Mouse (Mus musculus): ENCODE measurements around the gene Gng7.
A peak's percentile ranks its signal among the peaks of the same experiment; 100 is the strongest.

Gng7 gene

GRCm38 (mm10) chr10:80970159-80970558, 44.6 kb downstream of the Gng7 start:
- peak in 1 of 2 experiments; percentile 51 for DNase-seq (ENCODE audit: inconsistent age in 2 of 2, low spot score in 1 of 2)

DNA sequence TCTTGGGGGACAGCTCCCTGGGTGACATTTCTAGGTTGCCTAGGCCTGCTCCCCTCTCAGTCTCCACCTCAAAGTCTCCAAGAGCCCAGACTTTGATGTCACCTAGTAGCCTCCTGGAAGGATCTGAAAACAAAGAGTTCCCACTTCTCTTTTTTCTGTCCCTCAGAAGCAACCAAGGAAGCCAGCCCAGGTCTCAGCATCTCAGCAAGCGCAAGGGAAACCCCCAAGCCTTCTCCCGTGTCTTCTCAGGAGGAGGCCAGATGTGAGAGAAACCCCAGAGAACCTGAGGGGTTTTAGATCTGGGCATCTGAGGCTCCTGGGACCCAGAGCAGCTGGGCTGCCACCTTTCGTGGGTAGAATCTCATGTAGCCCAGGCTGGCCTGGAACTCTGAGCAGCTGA, 45.4 kb downstream of the Gng7 start:
- DNase-seq (ENCODE audit: inconsistent age in 2 of 2, low spot score in 1 of 2): no peak

DNA sequence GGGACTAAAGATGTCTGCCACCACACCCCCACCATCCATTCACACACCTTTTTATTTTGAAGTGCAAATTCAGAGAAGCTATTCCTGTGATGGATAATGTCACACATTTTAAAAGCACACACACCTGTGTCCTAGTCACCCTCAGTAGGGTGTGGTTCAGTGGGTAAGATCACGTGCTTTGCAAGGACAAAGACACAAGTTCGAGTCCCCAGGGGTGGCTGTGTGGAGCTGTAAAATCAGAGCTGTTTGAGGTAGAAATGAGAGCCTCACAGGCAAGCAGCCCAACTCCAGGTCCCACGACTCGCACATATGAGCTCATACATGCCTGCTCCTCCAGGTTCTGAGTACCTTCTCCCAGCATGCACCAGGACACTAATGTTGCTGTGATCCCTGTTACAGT, 46.6 kb downstream of the Gng7 start:
- no peak for DNase-seq (ENCODE audit: inconsistent age in 2 of 2, low spot score in 1 of 2)

DNA sequence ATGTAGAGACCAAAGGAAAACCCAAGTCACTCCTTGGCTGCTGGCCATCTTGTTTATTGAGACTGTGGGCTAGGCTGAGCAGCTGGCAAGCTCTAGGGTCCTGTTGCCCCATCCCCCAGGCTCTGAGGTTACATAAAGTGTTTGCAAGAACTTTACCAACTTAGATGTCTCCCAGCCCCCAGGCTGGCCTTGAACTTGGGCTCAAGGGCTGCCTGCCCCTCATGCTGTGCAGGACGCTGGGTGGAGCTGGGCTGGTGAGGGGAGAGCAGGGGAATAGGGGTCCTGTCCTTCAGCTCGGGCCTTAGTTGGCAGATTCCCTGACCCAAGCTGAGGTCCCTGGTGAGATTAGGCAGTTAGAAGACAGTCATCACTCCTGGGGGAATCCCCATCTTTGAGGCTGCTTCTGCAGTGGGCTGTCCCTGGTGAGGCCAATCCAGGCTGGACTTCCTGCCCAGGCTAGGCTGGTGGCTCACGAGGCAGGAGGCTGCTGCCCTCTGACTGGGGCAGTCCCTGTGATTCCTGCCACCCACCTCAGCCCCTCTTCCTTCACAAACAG, 47.6 kb downstream of the Gng7 start:
- DNase-seq (ENCODE audit: inconsistent age in 2 of 2, low spot score in 1 of 2): peak; percentile 76 to 86

GRCm38 (mm10) chr10:80966296-80966695, 48.4 kb downstream of the Gng7 start:
- peak; percentile 82 to 88 for DNase-seq (ENCODE audit: inconsistent age in 2 of 2, low spot score in 1 of 2)

GRCm38 (mm10) chr10:80963031-80963975, 51.4 kb downstream of the Gng7 start:
- peak; percentile 83 to 88 for DNase-seq (ENCODE audit: inconsistent age in 2 of 2, low spot score in 1 of 2)

DNA sequence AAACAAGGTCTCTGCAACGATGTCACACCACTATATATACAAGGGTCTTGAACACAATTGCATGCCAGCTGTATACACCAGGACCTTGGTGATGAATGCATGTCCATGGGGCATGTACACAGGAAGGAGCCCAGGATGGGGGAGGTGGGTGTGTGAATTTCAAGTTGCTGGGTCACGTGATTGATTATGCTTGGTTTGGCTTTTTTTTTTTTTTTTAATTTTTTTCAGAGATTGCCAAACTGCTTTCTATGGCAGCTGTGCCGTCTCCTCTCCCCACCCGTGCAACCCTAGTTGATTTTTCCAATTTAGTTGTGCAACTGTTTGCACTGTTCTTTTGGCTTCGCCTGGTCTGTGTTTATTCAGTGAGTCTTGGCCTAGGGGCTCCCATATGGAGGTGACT, 52.2 kb downstream of the Gng7 start:
- no peak for DNase-seq (ENCODE audit: inconsistent age in 2 of 2, low spot score in 1 of 2)

DNA sequence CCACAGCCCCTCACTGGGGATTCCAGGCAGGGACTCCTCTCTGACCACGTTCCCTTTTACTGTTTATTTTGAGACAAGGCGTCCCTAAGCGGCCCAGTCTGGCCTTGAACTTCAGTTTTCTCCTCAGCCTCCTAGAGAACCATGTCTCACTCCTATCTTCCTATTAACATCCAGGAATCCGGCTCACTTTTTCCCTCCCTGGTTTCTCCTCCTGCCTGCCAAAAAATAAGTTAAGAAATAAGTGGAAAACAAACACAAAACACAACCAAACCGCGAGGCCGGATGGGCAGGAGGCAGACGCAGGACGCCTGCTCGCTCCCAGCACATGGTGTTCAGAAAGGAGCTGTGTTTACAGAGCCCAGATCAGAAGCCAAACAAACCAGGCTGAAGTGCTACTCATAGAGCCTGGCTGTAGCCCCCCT, 52.7 kb downstream of the Gng7 start:
- DNase-seq (ENCODE audit: inconsistent age in 2 of 2, low spot score in 1 of 2): peak; percentile 78 to 89

DNA sequence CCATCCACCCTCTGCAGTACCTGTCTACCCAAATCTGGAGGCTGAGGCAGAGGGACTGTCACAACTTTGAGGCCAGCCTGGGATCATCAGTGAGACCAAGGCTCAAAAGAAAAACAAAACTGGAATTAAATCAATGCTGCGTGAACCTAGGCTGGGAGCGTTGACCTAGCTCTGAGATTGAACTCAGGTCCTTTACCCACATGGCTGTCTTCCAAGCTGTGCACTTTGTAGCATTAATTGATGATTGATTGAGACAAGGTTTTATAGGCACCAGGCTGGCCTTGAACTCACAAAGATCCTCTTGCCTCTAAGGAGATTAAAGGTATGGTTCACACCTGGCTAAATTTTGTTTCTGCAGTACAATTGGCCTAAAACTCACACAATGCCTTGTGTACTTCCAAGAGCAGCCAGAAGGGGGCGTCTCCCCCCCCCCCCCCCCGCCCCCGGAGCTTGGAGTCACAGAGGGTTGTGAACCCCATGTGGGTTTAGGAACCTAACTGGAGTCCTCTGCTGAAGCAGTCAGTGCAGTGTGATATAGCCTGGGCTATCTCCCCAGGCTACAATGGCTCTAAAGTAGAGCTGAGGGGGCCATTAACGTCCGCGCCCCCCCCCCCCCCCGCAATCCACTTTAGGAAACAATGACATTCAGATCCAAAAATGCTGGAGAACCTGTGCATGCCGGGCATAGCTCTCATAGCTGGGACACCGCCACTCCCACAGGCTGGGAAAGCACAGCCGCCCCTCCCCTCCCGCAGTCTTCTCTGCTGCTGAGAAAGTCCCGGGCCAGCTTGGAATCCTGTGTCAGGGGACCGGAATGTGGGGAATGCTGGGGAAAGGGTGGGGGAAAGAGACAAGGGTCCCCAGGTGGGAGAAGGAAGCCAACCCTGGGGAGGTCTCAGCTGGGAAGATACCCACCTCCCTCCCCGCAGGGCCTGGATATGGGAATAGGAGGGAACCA, 53.9 kb downstream of the Gng7 start:
- DNase-seq (ENCODE audit: inconsistent age in 2 of 2, low spot score in 1 of 2): peak; percentile 67 to 83

DNA sequence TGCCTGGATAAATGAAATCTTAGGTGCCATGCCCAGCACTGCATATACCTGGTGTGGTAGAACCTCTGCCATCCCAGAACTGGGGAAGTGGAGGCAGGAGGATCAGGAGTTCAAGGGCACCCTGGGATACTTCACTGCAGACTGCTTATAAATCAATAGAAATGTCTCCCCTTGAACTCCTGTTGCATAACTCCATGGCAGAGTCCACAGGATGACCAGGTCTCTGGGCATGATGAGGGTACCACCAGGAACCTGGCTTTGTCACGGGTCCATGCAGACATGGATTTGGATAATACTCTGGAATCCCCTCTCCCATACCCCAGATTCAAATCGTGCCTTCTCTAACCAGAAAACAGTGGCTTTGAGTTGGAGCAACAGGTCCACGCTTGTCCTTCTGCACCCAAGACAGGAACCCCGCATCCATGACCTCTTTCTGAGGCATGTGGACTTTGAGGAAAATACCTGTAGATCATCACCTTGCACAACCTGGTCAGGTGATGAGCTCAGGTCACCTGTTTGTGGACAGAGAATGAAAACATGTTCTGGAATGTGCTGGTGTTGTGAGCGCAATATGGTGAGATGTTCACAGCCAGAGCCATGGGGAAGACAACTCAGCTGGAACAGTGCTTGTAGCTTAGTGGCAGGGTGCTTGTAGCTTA, 55.6 kb downstream of the Gng7 start:
- no peak for DNase-seq (ENCODE audit: inconsistent age in 2 of 2, low spot score in 1 of 2)

GRCm38 (mm10) chr10:80957791-80958190, 57.0 kb downstream of the Gng7 start:
- no peak for DNase-seq (ENCODE audit: inconsistent age in 2 of 2, low spot score in 1 of 2)

- no peak for DNase-seq (ENCODE audit: inconsistent age in 2 of 2, low spot score in 1 of 2)
Observed at GRCm38 (mm10) chr10:80956901-80957300, 57.8 kb downstream of the Gng7 start.

- DNase-seq (ENCODE audit: inconsistent age in 2 of 2, low spot score in 1 of 2): no peak
Observed at GRCm38 (mm10) chr10:80956385-80956784, 58.4 kb downstream of the Gng7 start.

DNA sequence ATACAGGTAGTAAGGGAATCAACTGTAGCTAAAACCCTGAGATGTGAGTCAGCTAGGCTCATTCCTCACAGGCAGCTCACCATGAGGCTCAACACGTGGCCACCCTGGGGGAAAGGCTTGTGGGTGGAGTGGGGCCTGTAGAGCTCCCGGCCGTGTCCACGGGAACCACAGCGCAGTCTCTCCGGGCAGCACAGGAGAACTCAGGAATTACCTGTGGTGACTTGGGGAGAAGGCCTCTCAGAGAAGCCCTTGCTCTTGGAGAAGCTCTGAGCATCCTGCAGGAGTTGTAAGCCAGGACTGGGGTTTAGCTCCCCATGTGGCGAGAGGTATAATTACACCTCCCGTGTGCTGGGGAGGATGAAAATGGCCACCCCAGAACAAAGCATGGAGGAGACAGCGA, 59.2 kb downstream of the Gng7 start:
- peak; percentile 76 to 90 for DNase-seq (ENCODE audit: inconsistent age in 2 of 2, low spot score in 1 of 2)

DNA sequence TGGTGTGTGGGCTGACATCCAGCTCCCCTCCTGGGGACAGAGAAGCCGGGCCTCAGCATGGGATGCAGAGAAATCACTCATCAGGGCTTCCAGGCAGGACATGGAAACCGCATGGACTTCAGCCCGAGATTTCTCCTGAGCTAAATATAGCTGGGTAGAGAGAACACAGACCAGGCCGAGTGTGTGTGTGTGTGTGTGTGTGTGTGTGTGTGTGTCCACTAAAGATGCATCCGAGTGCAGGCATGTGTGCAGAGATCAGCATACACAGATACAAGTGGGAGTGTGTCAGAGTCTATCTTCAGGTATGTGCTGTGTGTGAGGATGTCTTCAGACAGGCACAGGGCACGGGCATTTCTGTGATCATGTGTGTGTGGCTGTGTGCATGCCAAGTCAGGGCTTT, 59.9 kb downstream of the Gng7 start:
- no peak for DNase-seq (ENCODE audit: inconsistent age in 2 of 2, low spot score in 1 of 2)

DNA sequence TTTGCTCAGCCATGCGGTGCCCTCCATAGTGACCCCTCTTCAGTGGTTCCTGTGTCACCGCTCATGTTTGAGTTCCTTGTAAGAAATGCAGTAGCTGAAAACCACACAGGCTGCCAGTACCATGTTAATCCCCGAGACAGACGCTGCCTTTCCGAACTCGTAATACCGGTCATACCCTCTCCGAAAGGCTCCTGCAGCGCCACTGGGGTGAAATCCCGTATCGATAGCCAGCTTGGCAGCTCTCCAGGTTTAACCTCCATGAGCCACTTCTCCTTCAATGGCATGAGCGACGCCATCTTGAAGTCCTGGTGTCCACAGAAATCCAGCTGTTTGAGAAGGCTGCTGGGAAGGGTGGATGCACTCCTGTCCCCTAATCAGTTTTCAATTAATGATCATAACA, 60.3 kb downstream of the Gng7 start:
- DNase-seq (ENCODE audit: inconsistent age in 2 of 2, low spot score in 1 of 2): no peak

GRCm38 (mm10) chr10:80952449-80952848, 62.3 kb downstream of the Gng7 start:
- no peak for DNase-seq (ENCODE audit: inconsistent age in 2 of 2, low spot score in 1 of 2)

DNA sequence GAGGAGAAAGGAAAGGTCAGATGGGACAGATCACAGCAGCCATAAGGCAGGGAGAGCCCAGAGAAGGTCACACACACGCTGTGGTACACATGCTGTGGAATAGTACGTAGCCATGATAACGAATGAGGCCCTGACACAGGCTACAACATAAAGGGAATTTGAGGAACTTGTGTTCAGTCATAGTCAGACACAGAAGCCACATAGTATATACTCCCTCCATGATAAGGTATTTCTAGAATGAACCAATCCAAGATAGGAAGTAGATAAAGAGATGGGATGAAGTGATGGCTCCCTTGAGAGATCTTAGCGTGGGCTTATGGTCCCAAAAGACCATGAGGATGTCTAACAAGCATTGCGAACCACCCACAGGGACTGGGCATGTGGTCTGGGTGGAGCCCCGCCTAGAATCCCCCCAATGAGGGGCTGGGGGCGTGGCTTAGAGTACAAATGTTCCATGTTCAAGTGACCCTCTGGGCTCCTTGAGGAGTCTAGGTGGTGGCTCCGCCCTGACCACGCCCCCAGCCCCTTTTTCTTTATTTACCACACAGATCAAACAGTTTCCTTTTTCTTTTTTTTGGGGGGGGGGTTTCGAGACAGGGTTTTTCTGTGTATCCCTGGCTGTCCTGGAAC, 62.9 kb downstream of the Gng7 start:
- DNase-seq (ENCODE audit: inconsistent age in 2 of 2, low spot score in 1 of 2): no peak

- DNase-seq (ENCODE audit: inconsistent age in 2 of 2, low spot score in 1 of 2): no peak
Observed at GRCm38 (mm10) chr10:80950314-80950713, 64.4 kb downstream of the Gng7 start.

DNA sequence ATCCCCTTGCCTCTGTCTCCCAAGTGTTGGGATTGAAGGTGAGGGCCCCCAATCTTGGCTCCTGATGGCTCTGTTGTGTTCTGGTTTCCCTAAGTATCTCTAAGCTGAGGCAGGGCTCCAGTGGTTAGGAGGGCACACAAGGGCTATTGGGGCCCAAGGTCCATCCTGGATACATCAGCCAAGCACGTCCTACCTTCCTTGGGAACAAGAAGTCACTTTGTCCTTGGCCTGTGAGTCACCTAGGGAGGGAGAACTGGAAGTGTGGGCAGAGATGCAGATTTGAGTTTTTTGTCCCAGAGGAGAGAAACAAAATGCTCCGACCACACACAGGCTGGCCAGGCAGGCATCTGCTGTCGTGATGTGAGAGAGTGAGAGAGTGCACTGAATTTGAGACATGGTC, 65.7 kb downstream of the Gng7 start:
- peak; percentile 82 to 84 for DNase-seq (ENCODE audit: inconsistent age in 2 of 2, low spot score in 1 of 2)
